Mouse (Mus musculus) heart, postnatal 10 days (tissue): ENCODE data around the gene Fbxo22. TPM values are rescaled to one million over a fixed set of nuclear protein-coding genes. Genes with fewer than 3 reads are reported as not detected.
"Not testable (repeated sequence)": the region's sequence is repeated elsewhere in the genome, so short reads cannot be mapped to it uniquely, and the experiment has no call there.

Source experiments
- DNase-seq, 2 experiments: peaks; one replicate each; pipeline ENCODE4 v3.0.0; 2021
- intact Hi-C: fragments of 180-260 bp; cut with DNase I; formaldehyde crosslinking; loops from one replicate; pipeline ENCODE4 v1.15.1; 2025
- total RNA-seq, 2 experiments: library from RNA; stranded (reverse); gene quantifications; 2 replicates each; pipeline ENCODE4 v1.2.3; 2021

The Fbxo22 gene
- total RNA-seq, 2 experiments from 2014 or later: 29.4 to 35.3 TPM

GRCm38 (mm10) chr9:55236235-55237165 is 27.8 kb downstream of the Fbxo22 start:
- DNase-seq: no peak
- intact Hi-C loops: no loop called here

GRCm38 (mm10) chr9:55240852-55241251 is 32.1 kb downstream of the Fbxo22 start:
- no peak for DNase-seq

DNA sequence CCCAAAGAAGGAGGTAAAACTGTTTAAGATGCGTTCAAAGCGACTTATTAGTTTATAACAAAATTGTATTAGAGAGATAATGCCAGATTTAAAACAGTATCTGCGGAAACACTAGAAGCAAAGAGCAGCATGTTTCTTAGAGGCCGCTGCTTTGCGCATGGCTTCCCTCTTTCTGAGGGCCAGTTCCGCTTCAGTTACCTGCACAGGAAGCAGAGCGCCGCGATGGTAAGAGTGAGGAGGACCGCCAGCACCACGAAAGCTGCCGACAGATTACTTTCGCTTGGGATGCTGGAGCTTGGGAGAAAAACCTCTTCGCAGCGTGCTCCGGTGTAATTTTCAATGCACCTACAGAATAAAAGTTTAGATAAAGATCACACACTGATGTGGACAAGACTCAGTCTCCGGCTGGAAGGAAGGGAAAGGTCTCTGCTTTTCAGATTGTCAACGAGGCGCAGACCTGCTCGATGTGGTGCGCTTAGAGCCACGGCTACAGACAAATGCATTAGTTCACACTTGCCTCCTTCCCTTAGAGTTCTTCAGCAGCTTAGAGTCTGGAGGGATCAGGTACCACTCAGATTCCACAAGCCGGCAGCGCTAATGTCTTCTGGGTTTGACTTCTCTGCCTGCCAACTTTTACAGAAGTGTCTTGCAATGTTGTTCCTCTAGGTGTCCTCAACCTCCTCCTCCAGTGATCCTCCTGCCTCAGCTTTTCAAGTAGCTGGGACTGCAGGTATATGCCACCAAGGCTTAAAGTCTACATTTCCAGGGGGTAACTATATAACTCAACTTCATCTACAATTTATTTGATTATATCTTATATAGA is 33.3 kb downstream of the Fbxo22 start:
- intact Hi-C loops: no loop called here
- DNase-seq: no peak

More at GRCm38 (mm10) chr9:55240852-55241251, 32.1 kb downstream of the Fbxo22 start:
- intact Hi-C loops: no loop called here

DNA sequence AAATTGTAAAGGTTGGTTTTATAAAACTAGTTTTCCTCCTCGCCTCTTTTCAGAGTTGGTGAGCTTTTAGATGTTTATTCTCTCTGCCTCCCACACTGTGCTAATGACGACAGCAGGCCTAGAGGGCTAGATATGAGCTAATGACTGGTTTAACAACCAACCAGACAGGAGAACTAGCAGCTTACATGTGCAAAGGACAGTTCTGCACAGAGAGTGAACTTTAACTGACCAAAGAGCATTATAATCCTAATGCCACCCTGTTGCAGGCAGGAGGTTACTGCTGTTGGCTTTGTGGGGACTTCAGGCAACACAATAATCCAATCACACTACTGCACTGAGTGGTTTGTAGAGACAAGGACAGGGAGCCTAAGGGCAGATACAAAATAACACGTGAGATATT is 34.6 kb downstream of the Fbxo22 start:
- intact Hi-C loops: no loop called here
- no peak for DNase-seq

GRCm38 (mm10) chr9:55244079-55244478 is 35.4 kb downstream of the Fbxo22 start:
- no peak for DNase-seq
- intact Hi-C loops: no loop called here

GRCm38 (mm10) chr9:55245057-55245750 is 36.5 kb downstream of the Fbxo22 start:
- intact Hi-C loops: not testable (repeated sequence)

DNA sequence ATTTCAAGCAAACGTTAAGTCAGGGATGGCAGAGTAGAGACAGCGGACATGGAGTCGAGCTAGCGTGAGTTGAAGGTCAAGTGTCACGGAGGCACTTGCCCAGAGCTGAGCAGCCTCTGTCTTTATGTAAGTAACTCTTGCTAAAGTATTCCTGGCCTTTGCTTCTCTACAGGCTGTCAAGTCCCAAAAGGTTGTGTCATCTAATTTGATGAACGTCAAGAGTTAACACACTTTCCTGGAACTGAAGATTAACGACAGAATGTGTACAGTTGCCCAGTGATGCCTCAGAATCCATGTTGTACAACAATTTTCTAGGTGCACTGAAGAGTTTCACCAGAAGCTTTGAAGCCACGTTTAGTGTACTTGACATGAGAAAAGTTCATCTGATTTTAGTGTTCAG is 37.7 kb downstream of the Fbxo22 start:
- intact Hi-C loops: no loop called here
- no peak for DNase-seq

More at GRCm38 (mm10) chr9:55245057-55245750, 36.5 kb downstream of the Fbxo22 start:
- DNase-seq: peak; percentile 24 to 30

- intact Hi-C loops: no loop called here
- DNase-seq: no peak
Observed at GRCm38 (mm10) chr9:55246918-55247317, 38.2 kb downstream of the Fbxo22 start.

- DNase-seq: no peak
- intact Hi-C loops: no loop called here
Observed at GRCm38 (mm10) chr9:55248465-55248864, 39.7 kb downstream of the Fbxo22 start.

GRCm38 (mm10) chr9:55250595-55251247 is 42.0 kb downstream of the Fbxo22 start:
- DNase-seq: no peak
- intact Hi-C loops: loop anchor here (5.0 kb wide), 1 partner anchor 103 kb away; the partner anchor contains the start of gene Ube2q2

- intact Hi-C loops: loop anchor here (5.0 kb wide), 1 partner anchor 105 kb away; the partner anchor contains the start of gene Ube2q2
- DNase-seq: not testable (repeated sequence)
Observed at GRCm38 (mm10) chr9:55252097-55252496, 43.4 kb downstream of the Fbxo22 start.

DNA sequence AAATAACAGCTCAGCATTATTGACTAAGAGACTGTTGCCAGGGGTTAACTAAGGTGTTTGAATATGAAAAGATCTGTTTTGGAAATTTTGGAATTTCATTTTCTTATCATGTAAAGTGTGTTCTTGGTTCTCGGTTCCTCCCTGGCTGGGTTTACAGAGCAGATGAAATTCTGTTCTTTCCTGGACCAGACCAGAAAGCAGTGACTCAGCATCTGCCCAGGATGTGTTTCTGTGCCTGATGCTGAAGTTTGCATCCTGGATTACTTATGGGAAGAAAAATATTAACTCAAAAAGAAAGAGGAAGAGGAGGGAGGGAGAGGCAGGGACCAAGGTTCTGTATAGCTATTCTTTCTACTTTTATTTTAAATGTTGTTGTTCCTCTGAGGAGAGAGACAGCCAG is 45.1 kb downstream of the Fbxo22 start:
- intact Hi-C loops: loop anchor here (5.0 kb wide), 1 partner anchor 107 kb away; the partner anchor contains the start of gene Ube2q2
- DNase-seq: no peak

- intact Hi-C loops: no loop called here
Observed at GRCm38 (mm10) chr9:55255056-55255455, 46.3 kb downstream of the Fbxo22 start.

DNA sequence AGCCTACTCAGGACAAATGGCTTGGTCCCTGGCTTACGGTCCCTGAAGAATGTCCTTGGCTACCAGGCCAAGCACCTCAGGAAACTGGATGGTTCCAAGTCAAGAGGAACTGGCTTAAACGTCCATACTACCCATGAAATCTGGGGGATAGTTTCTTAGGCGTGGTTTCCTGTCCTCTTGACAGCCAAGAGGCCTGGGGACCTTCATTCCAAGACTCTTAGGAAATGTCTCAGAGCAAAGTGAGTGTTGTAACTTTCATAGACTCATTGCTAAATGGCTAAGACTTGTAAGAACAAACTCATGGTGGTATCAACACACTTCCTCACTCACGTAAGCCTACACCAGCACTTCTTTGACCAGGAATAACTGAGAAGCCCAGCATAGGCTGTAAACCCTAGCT is 46.9 kb downstream of the Fbxo22 start:
- DNase-seq: no peak
- intact Hi-C loops: no loop called here

More at GRCm38 (mm10) chr9:55255056-55255455, 46.3 kb downstream of the Fbxo22 start:
- no peak for DNase-seq

- DNase-seq: no peak
- intact Hi-C loops: no loop called here
Observed at GRCm38 (mm10) chr9:55257105-55257504, 48.4 kb downstream of the Fbxo22 start.

DNA sequence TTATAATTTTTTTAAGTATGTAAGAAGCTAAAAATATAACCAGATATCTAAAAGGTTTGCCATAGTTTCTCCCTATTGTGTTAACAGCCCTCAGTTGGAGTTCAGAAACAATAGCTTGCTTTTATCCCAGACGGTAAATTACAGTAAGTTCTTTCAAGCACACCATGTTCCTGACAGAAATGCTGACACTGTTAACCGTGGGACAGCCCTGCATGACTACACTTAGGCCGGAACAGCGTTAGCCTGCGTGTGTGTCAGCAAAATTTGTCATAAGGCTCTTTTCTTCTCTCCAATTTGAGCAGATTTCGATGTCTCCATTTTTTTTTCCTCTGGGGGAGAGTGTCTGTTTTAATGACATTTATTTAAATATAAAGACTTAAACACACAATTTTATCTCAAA is 51.0 kb downstream of the Fbxo22 start:
- intact Hi-C loops: no loop called here
- no peak for DNase-seq

GRCm38 (mm10) chr9:55264356-55265302 is 55.9 kb downstream of the Fbxo22 start:
- DNase-seq: no peak
- intact Hi-C loops: no loop called here

DNA sequence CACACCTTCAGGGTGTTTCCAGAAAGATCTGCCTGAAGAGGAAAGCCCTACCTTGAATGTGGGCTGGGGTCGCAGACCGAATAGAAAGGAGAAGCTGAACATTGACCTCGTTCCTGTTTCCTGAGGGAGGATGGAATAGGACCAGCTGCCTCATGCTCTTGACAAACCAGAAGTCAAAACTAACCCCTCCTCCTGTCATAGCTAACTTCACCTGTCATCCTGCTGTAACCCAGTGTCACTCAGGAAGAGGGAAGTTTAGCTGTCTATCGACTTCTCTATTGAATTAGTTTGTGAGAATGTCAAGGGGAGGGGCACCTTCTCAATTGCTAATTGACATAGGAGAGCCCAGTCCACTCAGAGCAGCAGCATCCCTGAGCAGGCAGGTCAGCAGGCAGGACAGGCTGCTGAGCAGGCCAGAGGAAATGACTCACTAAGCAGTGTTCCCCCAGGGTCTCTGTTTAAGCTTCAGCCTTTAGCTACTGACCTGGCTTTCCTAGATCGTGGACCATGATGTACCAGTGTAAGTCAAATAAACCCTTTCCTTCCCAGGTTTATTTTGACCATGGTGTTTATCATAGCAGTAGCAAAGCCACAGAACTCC is 63.3 kb downstream of the Fbxo22 start:
- no peak for DNase-seq
- intact Hi-C loops: no loop called here

GRCm38 (mm10) chr9:55273906-55274305 is 65.2 kb downstream of the Fbxo22 start:
- intact Hi-C loops: no loop called here
- DNase-seq: no peak
